In the genomic region with DNA sequence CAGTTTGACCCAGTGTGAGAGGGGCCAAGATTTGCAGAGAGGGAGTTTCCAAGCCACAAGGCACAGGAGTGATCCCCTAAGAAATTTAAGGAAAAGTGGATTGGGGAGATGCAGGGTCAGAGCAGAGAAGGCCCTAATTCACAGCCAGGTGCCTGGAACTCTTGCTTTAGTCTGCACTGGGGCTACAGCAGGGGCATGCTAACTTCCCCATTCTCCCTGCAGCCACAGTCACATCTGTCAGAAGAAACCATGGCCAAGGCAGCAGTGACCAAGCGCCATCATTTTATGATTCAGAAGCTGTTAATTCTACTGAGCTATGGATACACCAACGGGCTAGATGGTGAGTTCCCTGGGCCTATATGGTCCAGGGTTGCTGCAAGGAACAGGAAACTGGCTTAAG, we compare ENCODE assay signal across 2 mouse cellular contexts. TPM values are rescaled to one million over a fixed set of nuclear protein-coding genes. Genes with fewer than 3 reads are reported as not detected.
"Had no signal": no experiment of that assay in that cellular context is flagged by ENCODE, and none has a peak within 500 bp of the region (broad histone marks: within the 10 kb centered on the region; RNA-seq: fewer than 3 reads in every experiment).

No protein-coding gene starts in this region.

RNA-seq across cellular contexts. Expression of gene Raet1d, which starts 2.1 kb away (rescaled TPM):
- total RNA-seq: megakaryocyte-erythroid progenitor cell, adult 5-6 weeks had no signal
- polyA plus RNA-seq: small intestine, adult 2 months had no signal
